Mouse (Mus musculus) megakaryocyte, embryonic 14.5 days (primary cell): Measurements from ENCODE around the gene Clba1.

Source experiments
- FLI1 ChIP-seq: IDR thresholded peaks from 2 replicates; pipeline ENCODE4 v1.6.1; 2012; ENCODE audit warnings: low read length, inconsistent platforms, mixed read lengths
- GATA1 ChIP-seq: IDR thresholded peaks from 3 replicates; pipeline ENCODE4 v1.6.1; 2012; ENCODE audit warnings: mixed read lengths, low read length, inconsistent platforms, borderline replicate concordance

GRCm38 (mm10) chr12:112769031-112769430, 39.7 kb upstream of the Clba1 start:
- TF ChIP-seq GATA1, result no peak
- no peak for TF ChIP-seq FLI1
